Mouse (Mus musculus): ENCODE data around the gene Slc22a14.
"Not testable (repeated sequence)": the region's sequence is repeated elsewhere in the genome, so short reads cannot be mapped to it uniquely, and the experiment has no call there.

Gene Slc22a14

GRCm38 (mm10) chr9:119256161-119256560 is 109.2 kb downstream of the Slc22a14 start:
- no peak for DNase-seq

DNA sequence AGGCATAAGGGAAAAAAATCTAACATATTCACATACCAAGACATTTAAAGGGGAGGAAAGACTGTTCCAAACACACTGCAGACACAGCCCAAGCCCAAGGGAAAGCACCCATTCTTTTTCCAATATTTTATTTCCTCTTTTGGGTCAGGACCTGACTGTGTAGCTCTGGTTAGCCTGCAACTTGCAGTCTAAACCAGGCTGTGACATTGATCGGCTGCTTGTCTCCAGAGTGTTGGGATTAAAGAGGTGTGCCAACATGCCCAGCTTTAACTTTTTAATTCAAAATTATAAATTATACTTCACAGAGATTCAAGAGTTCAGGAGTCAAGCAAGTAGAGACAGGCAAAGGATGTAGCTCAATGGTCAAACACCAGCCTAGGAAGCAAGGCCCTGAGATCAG is 110.3 kb downstream of the Slc22a14 start:
- DNase-seq: no peak

DNA sequence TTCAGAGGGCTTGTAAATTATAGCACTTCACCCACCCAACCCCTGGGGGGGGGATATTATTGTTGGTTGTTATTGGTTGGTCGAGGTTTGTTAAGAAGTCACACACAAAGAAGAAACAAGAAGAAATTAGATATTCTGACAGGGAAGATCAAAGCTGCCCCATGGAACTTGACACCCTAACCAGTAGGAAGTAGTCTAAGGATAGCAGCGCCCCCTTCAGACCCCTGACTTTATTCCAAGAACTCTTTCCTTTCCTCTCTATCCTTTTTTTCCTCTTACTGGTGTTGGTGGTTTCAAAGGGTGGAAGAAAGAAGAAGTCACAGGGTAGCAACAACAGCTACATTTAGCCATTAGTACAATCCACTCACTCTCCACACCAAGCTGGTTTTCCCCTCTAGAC is 111.2 kb downstream of the Slc22a14 start:
- DNase-seq: no peak

GRCm38 (mm10) chr9:119247996-119248395 is 117.4 kb downstream of the Slc22a14 start:
- no peak for DNase-seq

DNA sequence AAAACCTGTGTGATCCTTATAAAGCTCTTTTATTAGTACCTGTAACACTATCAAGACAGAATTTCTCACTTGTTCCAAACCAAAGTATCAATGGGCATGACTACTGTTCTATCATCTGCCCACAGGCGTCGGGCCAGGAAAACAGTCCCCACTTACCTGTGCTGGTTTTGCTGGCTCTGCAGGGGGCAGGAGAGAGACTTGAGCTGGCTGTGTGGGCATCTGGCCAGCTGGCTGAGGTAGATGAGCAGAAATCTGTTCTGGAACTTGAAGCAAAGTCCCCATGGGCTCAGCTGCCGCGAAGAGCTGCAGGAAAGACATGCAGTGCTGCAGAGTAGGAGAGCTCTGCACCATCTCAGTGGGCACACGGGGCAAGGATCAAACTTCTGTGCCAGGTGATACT is 118.5 kb downstream of the Slc22a14 start:
- DNase-seq: peak; percentile 54

GRCm38 (mm10) chr9:119243981-119244380 is 121.4 kb downstream of the Slc22a14 start:
- DNase-seq: no peak

GRCm38 (mm10) chr9:119241169-119241865 is 124.0 kb downstream of the Slc22a14 start:
- no peak for DNase-seq

- DNase-seq: no peak
These were observed 124.9 kb downstream of the Slc22a14 start for GRCm38 (mm10) chr9:119240286-119240997.

- no peak for DNase-seq
These were observed 126.1 kb downstream of the Slc22a14 start for GRCm38 (mm10) chr9:119239274-119239673.

DNA sequence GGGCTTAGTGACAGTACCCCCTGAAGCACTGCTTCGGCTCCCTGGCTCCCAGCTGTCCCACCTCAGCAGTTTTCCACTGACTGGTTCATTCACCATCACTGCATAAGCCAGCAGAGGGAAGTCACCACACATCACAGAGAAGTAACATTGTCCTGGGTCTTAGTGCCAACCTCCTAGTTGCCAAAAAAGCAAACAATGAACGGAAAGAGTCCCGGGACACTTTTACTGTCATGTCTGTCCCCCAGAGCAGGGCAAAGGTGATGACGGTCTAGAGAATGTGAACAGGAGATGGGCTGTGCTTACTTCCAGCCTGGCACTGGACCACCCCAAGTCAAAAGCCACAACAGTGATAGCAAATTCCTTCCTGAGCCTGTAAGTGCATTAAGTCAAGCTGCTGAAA is 126.6 kb downstream of the Slc22a14 start:
- DNase-seq: no peak

GRCm38 (mm10) chr9:119231552-119231951 is 133.8 kb downstream of the Slc22a14 start:
- no peak for DNase-seq

GRCm38 (mm10) chr9:119230829-119231228 is 134.5 kb downstream of the Slc22a14 start:
- no peak for DNase-seq

- no peak for DNase-seq
These were observed 145.1 kb downstream of the Slc22a14 start for GRCm38 (mm10) chr9:119220249-119220648.

DNA sequence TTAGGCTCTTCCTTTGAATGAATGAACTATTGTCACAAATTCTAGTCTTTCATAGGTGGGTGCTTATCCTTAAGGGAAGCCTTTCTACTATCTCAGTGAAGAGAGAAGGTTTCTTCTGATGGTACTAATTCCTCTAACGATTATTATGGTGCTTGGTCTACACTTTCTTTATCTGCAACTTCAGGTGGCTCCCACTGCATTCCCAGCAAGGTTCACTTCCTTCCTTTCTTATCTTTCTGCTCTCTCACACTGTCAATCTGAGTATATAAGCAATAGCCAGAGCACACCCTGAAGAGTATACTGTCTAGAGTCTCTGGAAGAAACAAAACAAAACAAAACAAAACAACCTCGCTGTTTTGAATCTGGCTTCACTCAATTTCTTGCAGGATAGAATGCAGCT is 145.7 kb downstream of the Slc22a14 start:
- DNase-seq: no peak

DNA sequence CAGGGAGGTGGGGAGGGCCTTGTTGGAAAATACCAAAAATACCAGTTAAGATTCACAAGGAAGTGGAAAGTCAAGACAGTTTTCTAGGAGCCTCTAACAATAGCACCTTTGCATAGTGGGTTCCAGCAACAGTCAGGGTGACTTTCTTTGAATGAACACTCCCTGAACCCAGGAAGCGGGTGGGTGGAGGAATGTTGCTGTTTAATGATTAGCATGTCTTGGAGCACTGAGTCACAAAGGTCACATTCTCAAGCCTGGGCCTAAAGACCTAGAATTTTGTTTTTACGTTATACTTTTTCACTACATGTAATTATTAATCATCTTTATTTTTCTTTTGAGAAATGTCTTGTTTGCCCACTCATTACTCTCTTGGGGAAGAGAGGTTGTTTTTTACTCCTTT is 150.0 kb downstream of the Slc22a14 start:
- not testable (repeated sequence) for DNase-seq

DNA sequence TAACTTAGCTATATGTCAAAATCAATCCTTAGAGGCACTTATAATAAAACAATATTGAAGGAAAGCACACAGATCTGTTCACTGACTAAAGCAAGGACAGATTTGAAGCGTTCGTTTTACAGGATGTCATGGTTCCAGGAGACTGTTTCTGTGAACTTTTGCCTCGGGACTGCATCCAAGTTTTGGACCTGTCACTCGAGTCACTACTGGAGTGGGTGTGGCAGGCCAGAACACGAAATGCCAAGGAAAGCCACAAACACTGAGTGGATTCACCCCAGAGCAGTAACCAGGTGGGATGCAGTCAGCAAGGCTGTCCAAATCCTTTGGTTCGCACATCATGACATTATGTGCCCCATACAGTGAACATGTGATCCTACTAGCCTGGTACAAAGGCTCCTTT is 150.8 kb downstream of the Slc22a14 start:
- no peak for DNase-seq

- DNase-seq: no peak
These were observed 152.4 kb downstream of the Slc22a14 start for GRCm38 (mm10) chr9:119212996-119213395.

DNA sequence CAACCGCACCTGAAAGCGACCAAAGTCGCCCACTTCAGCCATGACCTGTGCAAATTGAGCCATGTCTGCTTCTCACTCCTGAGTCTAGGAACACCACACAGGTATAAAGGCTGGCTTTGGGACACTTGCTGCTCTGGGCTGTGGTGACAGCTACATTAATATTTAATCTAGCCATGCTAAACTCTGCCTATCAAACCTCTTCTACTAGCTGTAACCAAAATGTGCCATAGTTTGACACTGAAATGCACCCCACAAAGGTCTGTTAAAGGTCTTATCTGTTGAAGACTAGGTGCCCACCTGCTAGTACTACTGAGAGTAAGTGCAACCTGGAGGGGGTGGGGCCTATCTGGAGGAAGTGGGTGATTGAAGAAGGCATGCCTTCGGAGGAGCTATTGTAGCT is 156.4 kb downstream of the Slc22a14 start, which contains the start of gene Slc22a13:
Slc22a13 (minus strand) TSS at position 101 of the 400 bp plus-strand sequence.
- no peak for DNase-seq

- no peak for DNase-seq
These were observed 158.2 kb downstream of the Slc22a14 start for GRCm38 (mm10) chr9:119207113-119207512.

DNA sequence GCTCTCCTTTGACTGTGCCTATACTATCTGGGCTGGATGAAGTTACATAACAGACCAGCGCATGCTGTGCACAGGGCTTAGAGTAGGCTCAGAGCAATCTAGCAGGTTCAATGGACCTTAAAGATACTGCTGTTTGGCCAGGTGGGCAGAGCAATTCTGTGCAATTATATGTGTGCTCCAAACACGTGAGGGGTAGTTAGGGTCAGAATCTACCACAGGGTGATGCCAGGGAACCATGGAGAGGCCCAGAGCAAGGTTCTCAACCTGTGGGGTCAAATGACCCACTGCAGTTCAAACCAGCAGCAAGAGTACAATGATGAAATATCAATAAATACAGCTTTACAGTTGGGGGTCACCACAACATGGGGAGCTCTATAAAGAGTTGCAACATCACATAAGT is 158.7 kb downstream of the Slc22a14 start:
- DNase-seq: no peak

GRCm38 (mm10) chr9:119205756-119206155 is 159.6 kb downstream of the Slc22a14 start:
- no peak for DNase-seq

GRCm38 (mm10) chr9:119203617-119204016 is 161.7 kb downstream of the Slc22a14 start:
- DNase-seq: no peak

- DNase-seq: no peak
These were observed 163.7 kb downstream of the Slc22a14 start for GRCm38 (mm10) chr9:119201653-119202052.

- DNase-seq: no peak
These were observed 166.0 kb downstream of the Slc22a14 start for GRCm38 (mm10) chr9:119199151-119199861.
